Mouse (Mus musculus) embryonic stem cell, embryonic (primary cell): ENCODE measurements around the gene 4930453N24Rik.

Experiments
- CTCF ChIA-PET, 4 experiments: fragments of 300-600 bp in 2 of 4; fragments of 350-600 bp in 2 of 4; sonication (Branson Sonifier 250); formaldehyde crosslinking; loops; one replicate each; lab custom pipeline; 2022; ENCODE audit warnings: inconsistent platforms in 2 of 4; lab: Charles Lee
- POLR2A ChIA-PET, 4 experiments: fragments of 300-600 bp in 2 of 4; fragments of 350-600 bp in 2 of 4; sonication (Branson Sonifier 250); formaldehyde crosslinking; loops; one replicate each; lab custom pipeline; 2022; ENCODE audit warnings: antibody characterized with exemption in 4 of 4, inconsistent platforms in 1 of 4; lab: Charles Lee

The 4930453N24Rik gene

GRCm38 (mm10) chr16:64753990-64754742 is 16.8 kb downstream of the 4930453N24Rik start:
- CTCF ChIA-PET = no interaction called here

GRCm38 (mm10) chr16:64748237-64748636 is 22.7 kb downstream of the 4930453N24Rik start:
- CTCF ChIA-PET = interaction anchor here (0.5 to 1.2 kb wide), 7 partner anchors 9 to 1855 kb away, joined by 3 to 6 read pairs (median 3); no protein-coding TSS in a partner anchor
- POLR2A ChIA-PET = interaction anchor here in 2 of 4 experiments (0.8 to 1.3 kb wide), 2 partner anchors 14 kb away, joined by 3 to 4 read pairs; no protein-coding TSS in a partner anchor

More at GRCm38 (mm10) chr16:64753990-64754742, 16.8 kb downstream of the 4930453N24Rik start:
- POLR2A ChIA-PET = no interaction called here

DNA sequence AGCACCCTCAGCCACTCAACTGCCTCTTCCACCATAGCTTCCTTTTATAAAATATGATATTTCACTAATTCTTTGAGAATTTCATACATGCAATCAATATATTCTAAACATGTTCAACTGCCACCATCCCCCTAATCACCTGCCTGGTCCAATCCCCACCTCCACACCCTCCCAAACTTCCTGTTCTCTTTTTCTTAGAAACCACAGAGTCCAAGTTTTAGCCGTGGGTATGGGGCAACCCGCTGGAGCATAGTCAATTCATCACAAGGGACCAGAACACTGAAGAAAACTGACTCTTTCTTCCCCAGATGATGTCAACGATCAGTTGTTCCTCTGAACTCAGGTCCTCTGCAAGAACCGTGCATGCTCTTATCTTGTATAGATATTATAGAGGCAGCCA is 25.9 kb downstream of the 4930453N24Rik start:
- POLR2A ChIA-PET = no interaction called here

GRCm38 (mm10) chr16:64737289-64737688 is 33.7 kb downstream of the 4930453N24Rik start:
- CTCF ChIA-PET = no interaction called here
- POLR2A ChIA-PET = no interaction called here

More for the DNA sequence above, 25.9 kb downstream of the 4930453N24Rik start:
- CTCF ChIA-PET = no interaction called here

DNA sequence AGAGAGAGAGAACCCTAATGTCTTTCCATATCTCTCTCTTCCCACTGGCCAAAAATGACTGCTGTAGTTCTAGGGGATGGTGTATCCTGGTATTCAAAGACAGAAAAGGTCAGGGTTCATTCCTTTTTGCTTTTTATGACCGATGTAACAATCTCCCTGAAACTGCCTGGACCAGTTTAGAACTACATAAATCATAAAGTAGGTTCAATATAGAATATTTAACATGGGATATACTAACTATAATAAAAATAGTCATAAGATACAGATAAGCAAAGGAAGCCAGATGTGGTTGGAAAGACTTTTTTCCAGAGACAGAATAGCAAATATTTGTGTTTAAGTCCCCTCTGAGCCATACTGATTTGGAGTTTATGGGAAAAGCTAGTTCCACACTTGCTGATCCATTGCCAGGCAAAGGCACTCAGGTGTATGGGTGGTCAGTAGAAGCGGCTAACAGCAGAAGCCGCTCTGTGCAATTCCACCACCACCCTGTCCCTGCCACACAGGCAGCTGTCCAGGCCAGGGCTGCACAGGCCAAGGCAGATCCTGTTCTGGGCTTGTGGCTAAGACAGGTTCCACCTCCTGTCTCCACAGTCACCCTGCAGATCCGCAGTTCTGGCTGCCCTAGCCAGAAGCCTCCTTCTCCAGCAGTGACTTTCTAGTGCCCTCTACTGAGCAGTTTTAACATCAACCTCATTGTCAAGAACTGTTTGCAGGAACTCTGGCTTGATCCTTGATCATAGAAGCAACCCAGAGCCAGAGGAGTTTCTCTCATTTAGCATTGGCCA is 47.5 kb downstream of the 4930453N24Rik start:
- POLR2A ChIA-PET = no interaction called here
- CTCF ChIA-PET = interaction anchor here in 1 of 4 experiments (1.2 kb wide), 1 partner anchor 11 kb away, joined by 3 read pairs; no protein-coding TSS in a partner anchor

DNA sequence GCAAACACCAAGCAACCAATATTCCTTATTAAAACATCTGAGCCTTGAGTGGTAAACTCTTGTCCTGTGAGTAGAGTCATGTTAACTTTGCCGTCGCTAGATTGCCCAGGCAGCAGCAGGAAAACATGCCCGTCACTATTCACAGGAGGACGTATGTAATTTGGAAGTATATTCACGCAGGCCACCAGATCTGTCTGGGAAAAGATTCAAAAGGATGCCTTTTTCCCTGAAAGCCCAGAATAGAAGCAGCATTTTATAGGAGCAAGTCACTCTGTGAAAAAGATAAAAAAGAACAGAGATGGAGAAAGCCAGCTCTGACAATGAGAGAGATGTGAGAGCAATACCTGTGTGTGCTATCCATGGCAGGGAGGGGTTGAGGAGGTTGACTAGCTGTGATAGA is 49.4 kb downstream of the 4930453N24Rik start:
- POLR2A ChIA-PET = no interaction called here
- CTCF ChIA-PET = no interaction called here

DNA sequence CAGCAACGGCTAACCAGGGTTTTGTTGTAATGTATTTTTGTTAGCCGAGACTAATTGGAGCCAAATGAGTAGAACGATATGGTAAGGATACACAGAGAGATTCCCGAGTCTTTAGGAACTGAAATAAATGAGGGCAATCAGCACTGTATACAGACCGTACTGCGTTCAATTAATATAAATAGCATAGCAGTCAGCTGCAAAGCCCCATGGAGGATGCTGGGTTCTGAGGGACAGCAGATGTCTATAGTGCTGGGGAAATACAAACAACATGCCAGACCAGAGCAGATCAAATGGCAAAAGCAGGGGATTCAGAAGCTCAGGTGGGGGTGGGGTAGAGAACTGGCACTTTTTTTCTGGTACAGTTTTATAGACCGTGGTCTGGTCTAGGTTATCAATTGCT is 51.9 kb downstream of the 4930453N24Rik start:
- POLR2A ChIA-PET = no interaction called here
- CTCF ChIA-PET = no interaction called here

GRCm38 (mm10) chr16:64717814-64718213 is 53.1 kb downstream of the 4930453N24Rik start:
- ChIA-PET CTCF (no interaction called here), POLR2A (no interaction called here)

- ChIA-PET POLR2A (no interaction called here), CTCF (no interaction called here)
Measured at GRCm38 (mm10) chr16:64711816-64712215, 59.1 kb downstream of the 4930453N24Rik start.
